8 mouse cellular contexts compared by ENCODE assay signal in the genomic region with DNA sequence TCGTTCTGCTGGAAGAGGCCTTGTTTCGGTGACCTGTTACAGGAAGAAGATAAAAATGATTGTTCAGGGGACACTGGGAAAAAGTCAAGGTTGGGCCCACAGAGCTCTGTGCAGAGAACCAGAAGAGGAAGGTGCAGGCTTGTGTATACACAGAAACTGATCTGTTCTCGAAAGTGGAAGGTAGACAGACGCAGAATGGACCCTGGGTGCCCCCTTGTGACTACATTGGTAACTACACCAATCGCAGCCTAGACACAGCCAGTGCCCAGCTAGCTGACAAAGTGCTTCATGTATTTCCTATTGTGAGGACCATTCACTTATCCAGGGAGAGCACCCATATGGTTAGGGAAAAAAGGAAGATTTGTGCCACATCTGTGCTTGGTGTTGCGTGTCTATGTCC. TPM values are rescaled to one million over a fixed set of nuclear protein-coding genes. Genes with fewer than 3 reads are reported as not detected.
DNase-seq lines count a peak whose midpoint lies in the region; ATAC-seq lines count a peak whose summit lies in the region.

No protein-coding gene starts in this region.

- no peaks in the 10 kb centered on the region for H3K9me3 ChIP-seq in intestine, embryonic 14.5 days (ENCODE audit: control insufficient read depth, low read length)
- H3K9me3 ChIP-seq in midbrain, embryonic 10.5 days (replicated peaks), result no peaks in the 10 kb centered on the region

- H3K27me3 ChIP-seq in intestine, embryonic 14.5 days (replicated peaks; ENCODE audit: control insufficient read depth, insufficient read depth, low read length), result peaks cover 6% of the 10 kb centered on the region
- H3K27me3 ChIP-seq in midbrain, embryonic 10.5 days (ENCODE audit: low read depth, poor library complexity, severe bottlenecking), result peaks cover 56% of the 10 kb centered on the region

- peak; percentile 68 for ATAC-seq in intestine, embryonic 14.5 days (replicated peaks; ENCODE audit: low FRiP score, low TSS enrichment, low read depth)

- DNase-seq in T-cell, adult 2 months (ENCODE audit: low spot score), result peak; percentile 38
- peak; percentile 91 for DNase-seq in cerebellum, postnatal 14 days
- peak; percentile 66 to 86 for DNase-seq in frontal cortex, postnatal 14 days (ENCODE audit: low spot score in 2 of 2)
- DNase-seq in intestine, embryonic 14.5 days (ENCODE audit: low spot score), result peak; percentile 93
- peak; percentile 26 to 89 for DNase-seq in left cerebral cortex, adult 9 months (ENCODE audit: low spot score in 2 of 2)
- DNase-seq in midbrain, embryonic 10.5 days (ENCODE audit: low spot score), result peak; percentile 75
- peak; percentile 64 to 67 for DNase-seq in right cerebral cortex, postnatal 36 days (ENCODE audit: low spot score in 2 of 2)
- peak; percentile 72 to 81 for DNase-seq in urinary bladder, postnatal 36 days (ENCODE audit: low spot score in 2 of 2)

- WGBS in intestine, embryonic 14.5 days, result 20% methylated on average over 6 of the region's 6 CpGs
- 33% methylated on average over 6 of the region's 6 CpGs for WGBS in midbrain, embryonic 10.5 days

- H3K4me2 ChIP-seq in intestine, embryonic 14.5 days (ENCODE audit: low read length), result no peak overlapping the region

- H3K27ac ChIP-seq in intestine, embryonic 14.5 days (ENCODE audit: low read depth), result no peak overlapping the region
- H3K27ac ChIP-seq in midbrain, embryonic 10.5 days (replicated peaks), result no peak overlapping the region

- no peaks in the 10 kb centered on the region for H3K36me3 ChIP-seq in intestine, embryonic 14.5 days (ENCODE audit: control insufficient read depth, insufficient read depth, low read length)
- H3K36me3 ChIP-seq in midbrain, embryonic 10.5 days, result no peaks in the 10 kb centered on the region

- H3K4me1 ChIP-seq in intestine, embryonic 14.5 days (replicated peaks; ENCODE audit: control insufficient read depth, insufficient read depth, low read length), result no peaks in the 10 kb centered on the region
- H3K4me1 ChIP-seq in midbrain, embryonic 10.5 days, result peaks cover 16% of the 10 kb centered on the region

- no peak overlapping the region for H3K9ac ChIP-seq in intestine, embryonic 14.5 days (ENCODE audit: low read length)

- no peak overlapping the region for H3K4me3 ChIP-seq in intestine, embryonic 14.5 days (ENCODE audit: low read depth, low read length)
- H3K4me3 ChIP-seq in midbrain, embryonic 10.5 days, result no peak overlapping the region

RNA-seq across cellular contexts. Expression of a gene that starts 21.6 kb away (rescaled TPM):
- not detected in 2 replicates for polyA plus RNA-seq in intestine, embryonic 14.5 days (2014; fragmentation: Nextera tagmentation; extraction: Ambion mirVana)
- polyA plus RNA-seq in midbrain, embryonic 10.5 days (2016; fragmentation: Nextera tagmentation; extraction: Ambion mirVana), result 6.7 and 14.7 TPM in 2 replicates

RNA-seq across cellular contexts. Expression of a gene that starts 38.7 kb away (rescaled TPM):
- polyA plus RNA-seq in intestine, embryonic 14.5 days (2014; fragmentation: Nextera tagmentation; extraction: Ambion mirVana), result 0.14 and 0.28 TPM in 2 replicates
- 2.1 and 3.3 TPM in 2 replicates for polyA plus RNA-seq in midbrain, embryonic 10.5 days (2016; fragmentation: Nextera tagmentation; extraction: Ambion mirVana)

RNA-seq across cellular contexts. Expression of a gene that starts 39.6 kb away (rescaled TPM):
- 98.0 and 98.9 TPM in 2 replicates for polyA plus RNA-seq in intestine, embryonic 14.5 days (2014; fragmentation: Nextera tagmentation; extraction: Ambion mirVana)
- polyA plus RNA-seq in midbrain, embryonic 10.5 days (2016; fragmentation: Nextera tagmentation; extraction: Ambion mirVana), result 86.4 and 90.7 TPM in 2 replicates

RNA-seq across cellular contexts. Expression of a gene that starts 52.6 kb away (rescaled TPM):
- polyA plus RNA-seq in intestine, embryonic 14.5 days (2014; fragmentation: Nextera tagmentation; extraction: Ambion mirVana), result 17.6 and 18.1 TPM in 2 replicates
- polyA plus RNA-seq in midbrain, embryonic 10.5 days (2016; fragmentation: Nextera tagmentation; extraction: Ambion mirVana), result 19.0 and 21.3 TPM in 2 replicates

Comparison
In these comparisons a context has a peak if more than half of its experiments do, and no peak if none do; other contexts are left out.
1. DNase-seq: peak in every context shown above with its lines; median percentile 93 in intestine, embryonic 14.5 days; 91 in cerebellum, postnatal 14 days; 76 in urinary bladder, postnatal 36 days; 76 in frontal cortex, postnatal 14 days; 75 in midbrain, embryonic 10.5 days; 66 in right cerebral cortex, postnatal 36 days; 58 in left cerebral cortex, adult 9 months; 38 in T-cell, adult 2 months.